Mouse (Mus musculus) spleen, adult 2 months (tissue): Measurements from ENCODE around the gene Timm13.

Source experiments
- CTCF ChIP-seq: fragments of 200-500 bp; IDR thresholded peaks from 2 replicates; pipeline ENCODE4 v1.5.1; 2011; ENCODE audit warnings: mild to moderate bottlenecking, inconsistent platforms; ENCODE audit not compliant: insufficient read depth, insufficient read length, insufficient replicate concordance; ENCODE audit errors: extremely low read depth
- POLR2A ChIP-seq: fragments of 200-500 bp; IDR thresholded peaks from 2 replicates; pipeline ENCODE4 v1.6.1; 2011; ENCODE audit warnings: low read depth, low read length, inconsistent platforms

- TF ChIP-seq CTCF, result no peak
- TF ChIP-seq POLR2A, result no peak
Observed at GRCm38 (mm10) chr10:80895100-80895499, 5.7 kb downstream of the Timm13 start.
